Mouse (Mus musculus): Measurements from ENCODE around the gene Ptprk. TPM values are rescaled to one million over a fixed set of nuclear protein-coding genes. Genes with fewer than 3 reads are reported as not detected.

The Ptprk gene
- polyA plus RNA-seq, 1 experiment from 2014 or later, result 25.4 TPM

DNA sequence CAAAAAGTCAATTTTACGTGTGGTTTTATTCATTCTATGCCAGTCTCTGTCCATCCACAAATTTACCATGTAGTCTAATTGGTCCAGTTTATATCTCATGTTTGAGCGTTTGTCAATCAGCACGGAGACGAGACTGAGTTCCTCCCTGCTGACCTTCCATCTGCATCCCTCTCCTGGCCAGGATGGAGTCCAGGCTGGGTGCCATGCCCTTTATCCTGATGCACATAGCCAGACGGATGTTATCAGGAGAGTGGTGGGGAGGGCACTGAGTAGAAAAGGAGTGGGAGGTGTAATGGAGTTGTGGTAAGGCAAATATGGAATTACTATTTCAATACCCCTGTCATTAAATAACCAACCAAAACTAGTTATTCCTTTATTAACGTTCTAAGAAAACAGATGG, 140.5 kb downstream of the Ptprk start:
- Histone ChIP-seq H3K9ac (no peak overlapping the region), H3K27me3 (no peaks in the 10 kb centered on the region), H3K9me3 (no peaks in the 10 kb centered on the region), H3K36me3 (replicated peaks) (no peaks in the 10 kb centered on the region), H3K4me1 (no peaks in the 10 kb centered on the region), H3K27ac (no peak overlapping the region), H3K4me2 (no peak overlapping the region), H3K4me3 (replicated peaks) (no peak overlapping the region)
- WGBS, result 92% methylated on average over 6 of the region's 6 CpGs
- no peak for ATAC-seq (ENCODE audit: low FRiP score)

- 78% methylated on average over 6 of the region's 6 CpGs for WGBS
- no peak for ATAC-seq (ENCODE audit: low FRiP score)
Observed at GRCm38 (mm10) chr10:28223602-28224001, 149.0 kb downstream of the Ptprk start.

DNA sequence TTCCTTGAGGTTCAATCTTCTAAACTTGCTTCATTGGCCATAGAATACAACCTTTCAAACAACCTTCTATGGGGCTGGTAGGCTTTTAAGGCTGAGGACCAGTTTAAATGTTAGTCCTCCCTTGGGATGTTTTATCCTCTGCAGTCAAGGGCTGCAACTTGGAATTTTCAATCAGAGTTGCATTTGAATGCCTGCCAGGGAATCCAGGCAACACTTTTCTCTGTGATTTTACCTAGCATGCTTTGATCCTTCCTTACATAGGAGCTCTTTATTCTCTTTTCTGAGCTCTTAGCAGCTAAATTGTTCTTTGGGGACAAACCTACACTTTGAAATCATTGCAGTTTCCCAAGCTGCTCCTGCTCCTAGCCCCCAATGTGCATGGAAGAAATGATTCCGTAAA, 149.8 kb downstream of the Ptprk start:
- H3K9me3 ChIP-seq, result no peaks in the 10 kb centered on the region
- 0 out of 2 replicates have a peak overlapping the region, but pooled peaks have one; percentile 25 for H3K27ac ChIP-seq
- no peak for ATAC-seq (ENCODE audit: low FRiP score)
- H3K27me3 ChIP-seq, result no peaks in the 10 kb centered on the region
- H3K4me1 ChIP-seq, result peaks cover 9% of the 10 kb centered on the region
- 78% methylated on average over 1 of the region's 1 CpGs for WGBS
- no peak overlapping the region for H3K4me2 ChIP-seq
- H3K9ac ChIP-seq, result no peak overlapping the region
- no peak overlapping the region for H3K4me3 ChIP-seq (replicated peaks)
- H3K36me3 ChIP-seq (replicated peaks), result no peaks in the 10 kb centered on the region

More at GRCm38 (mm10) chr10:28223602-28224001, 149.0 kb downstream of the Ptprk start:
- Histone ChIP-seq H3K4me2 (no peak overlapping the region), H3K27ac (no peak overlapping the region), H3K27me3 (no peaks in the 10 kb centered on the region), H3K9me3 (no peaks in the 10 kb centered on the region), H3K4me3 (replicated peaks) (no peak overlapping the region), H3K4me1 (peaks cover 9% of the 10 kb centered on the region), H3K36me3 (replicated peaks) (no peaks in the 10 kb centered on the region), H3K9ac (no peak overlapping the region)

- Histone ChIP-seq H3K27me3 (no peaks in the 10 kb centered on the region), H3K4me3 (replicated peaks) (no peak overlapping the region), H3K4me1 (peaks cover 9% of the 10 kb centered on the region), H3K27ac (no peak overlapping the region), H3K9me3 (no peaks in the 10 kb centered on the region), H3K9ac (no peak overlapping the region), H3K4me2 (no peak overlapping the region), H3K36me3 (replicated peaks) (no peaks in the 10 kb centered on the region)
- 48% methylated on average over 5 of the region's 5 CpGs for WGBS
- no peak for ATAC-seq (ENCODE audit: low FRiP score)
Observed at GRCm38 (mm10) chr10:28225536-28226075, 151.0 kb downstream of the Ptprk start.

GRCm38 (mm10) chr10:28227732-28228131, 153.1 kb downstream of the Ptprk start:
- no peak for ATAC-seq (ENCODE audit: low FRiP score)

GRCm38 (mm10) chr10:28228208-28228607, 153.6 kb downstream of the Ptprk start:
- Histone ChIP-seq H3K9me3 (no peaks in the 10 kb centered on the region), H3K4me1 (peaks cover 17% of the 10 kb centered on the region), H3K4me2 (no peak overlapping the region), H3K4me3 (replicated peaks) (no peak overlapping the region), H3K27ac (no peak overlapping the region), H3K36me3 (replicated peaks) (no peaks in the 10 kb centered on the region), H3K9ac (no peak overlapping the region), H3K27me3 (no peaks in the 10 kb centered on the region)
- 80% methylated on average over 1 of the region's 1 CpGs for WGBS
- no peak for ATAC-seq (ENCODE audit: low FRiP score)

More at GRCm38 (mm10) chr10:28227732-28228131, 153.1 kb downstream of the Ptprk start:
- Histone ChIP-seq H3K4me1 (peaks cover 17% of the 10 kb centered on the region), H3K36me3 (replicated peaks) (no peaks in the 10 kb centered on the region), H3K27ac (no peak overlapping the region), H3K27me3 (no peaks in the 10 kb centered on the region), H3K4me3 (replicated peaks) (no peak overlapping the region), H3K9me3 (no peaks in the 10 kb centered on the region), H3K4me2 (no peak overlapping the region), H3K9ac (no peak overlapping the region)
- 92% methylated on average over 4 of the region's 4 CpGs for WGBS

DNA sequence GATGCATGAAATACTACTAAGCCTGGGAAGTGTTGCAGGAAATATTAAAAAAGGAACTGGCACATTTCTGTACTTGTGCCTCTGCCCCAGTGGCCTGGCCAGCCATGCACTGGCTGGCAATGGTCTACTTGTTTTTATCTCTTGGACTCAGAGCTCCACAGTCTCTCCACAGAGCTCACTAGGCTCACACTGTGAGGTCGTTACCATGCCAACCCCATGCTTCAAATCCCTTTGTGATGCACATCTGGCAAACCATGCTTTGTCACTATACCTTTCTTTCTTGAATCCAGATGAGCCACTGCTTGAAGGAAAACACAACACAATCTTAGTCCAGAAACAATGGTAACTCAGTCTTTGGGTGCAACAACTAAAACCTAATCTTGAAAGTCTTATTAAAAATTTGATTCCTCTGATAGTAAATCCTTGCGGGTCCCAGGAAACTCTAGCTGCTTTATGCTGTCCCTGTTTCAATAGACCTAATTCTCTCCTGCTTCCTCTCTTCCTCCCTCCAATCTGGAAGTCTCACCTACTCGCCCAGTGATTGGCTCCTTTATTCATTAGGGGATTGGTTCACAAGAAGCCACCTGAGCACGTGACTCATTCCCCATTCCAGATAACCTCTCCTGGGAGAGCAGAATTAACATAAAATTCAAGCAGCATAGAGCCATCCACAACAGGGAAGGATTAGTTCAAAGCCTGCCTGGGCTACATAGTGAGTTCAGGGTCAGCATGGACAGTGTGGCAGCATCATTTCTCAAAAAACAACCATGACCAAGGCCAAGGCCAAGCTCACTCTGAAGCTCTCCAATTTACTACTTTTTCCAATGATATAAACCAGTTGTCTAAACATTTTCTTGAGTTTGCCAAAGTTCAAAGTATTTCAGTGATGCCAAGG, 157.9 kb downstream of the Ptprk start:
- Histone ChIP-seq H3K9ac (no peak overlapping the region), H3K9me3 (no peaks in the 10 kb centered on the region), H3K27me3 (no peaks in the 10 kb centered on the region), H3K4me2 (no peak overlapping the region), H3K36me3 (replicated peaks) (no peaks in the 10 kb centered on the region), H3K4me3 (replicated peaks) (no peak overlapping the region), H3K4me1 (peaks cover 8% of the 10 kb centered on the region), H3K27ac (no peak overlapping the region)
- peak; percentile 84 for ATAC-seq (ENCODE audit: low FRiP score)
- WGBS, result 18% methylated on average over 4 of the region's 4 CpGs

DNA sequence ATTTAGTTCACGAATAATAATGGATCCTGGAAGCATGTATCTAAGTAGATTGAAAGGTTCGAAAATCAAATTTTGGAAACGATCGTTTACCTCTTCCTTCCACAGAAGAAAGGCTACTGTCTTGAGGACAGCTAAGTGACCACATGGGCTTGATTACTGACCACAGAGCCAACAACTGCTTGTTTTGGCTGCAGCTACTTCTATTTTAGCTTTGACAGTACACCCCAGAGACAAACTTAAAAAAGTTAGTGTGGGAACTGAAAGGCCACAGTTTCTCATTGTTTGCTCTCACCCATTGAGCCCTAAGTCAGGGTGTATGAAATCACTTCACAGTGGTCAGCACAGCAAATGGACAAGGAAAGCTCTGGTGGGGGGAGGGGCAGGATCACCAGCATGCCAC, 174.4 kb downstream of the Ptprk start:
- H3K27ac ChIP-seq, result no peak overlapping the region
- WGBS, result 79% methylated on average over 4 of the region's 4 CpGs
- H3K9me3 ChIP-seq, result no peaks in the 10 kb centered on the region
- H3K4me3 ChIP-seq (replicated peaks), result no peak overlapping the region
- H3K9ac ChIP-seq, result no peak overlapping the region
- no peak for ATAC-seq (ENCODE audit: low FRiP score)
- H3K36me3 ChIP-seq (replicated peaks), result no peaks in the 10 kb centered on the region
- peaks cover 13% of the 10 kb centered on the region for H3K4me1 ChIP-seq
- H3K4me2 ChIP-seq, result no peak overlapping the region
- H3K27me3 ChIP-seq, result no peaks in the 10 kb centered on the region

- no peak overlapping the region; the same call in 1 of the 2 replicates for H3K27ac ChIP-seq
- no peaks in the 10 kb centered on the region for H3K36me3 ChIP-seq (replicated peaks)
- no peaks in the 10 kb centered on the region for H3K27me3 ChIP-seq
- no peak overlapping the region for H3K4me2 ChIP-seq
- ATAC-seq (ENCODE audit: low FRiP score), result 0 out of 2 replicates have a peak, but pooled peaks have one; percentile 49
- 35% methylated on average over 4 of the region's 4 CpGs for WGBS
- H3K4me3 ChIP-seq (replicated peaks), result no peak overlapping the region
- H3K9ac ChIP-seq, result no peak overlapping the region
- no peaks in the 10 kb centered on the region for H3K9me3 ChIP-seq
- H3K4me1 ChIP-seq, result peaks cover 13% of the 10 kb centered on the region
Observed at GRCm38 (mm10) chr10:28251385-28251784, 176.8 kb downstream of the Ptprk start.

DNA sequence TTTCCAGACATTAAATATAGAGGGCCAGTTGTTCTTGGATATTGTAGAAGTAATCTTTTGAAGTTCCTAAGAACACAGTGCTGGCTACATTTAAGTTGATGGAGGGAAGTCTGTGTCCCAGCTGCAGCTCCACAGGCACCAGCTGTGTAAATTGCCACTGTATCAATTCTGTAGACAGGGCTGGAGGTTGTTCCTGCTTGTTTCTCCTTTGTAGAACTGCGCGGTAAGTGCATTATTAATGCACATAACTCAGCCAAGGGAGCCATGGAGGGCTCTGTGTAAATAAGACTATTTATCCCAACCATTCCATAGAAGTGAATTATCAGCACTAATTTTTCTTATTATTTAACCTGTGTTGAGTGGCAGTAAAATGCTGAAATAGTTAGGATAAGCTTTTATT, 186.0 kb downstream of the Ptprk start:
- no peak overlapping the region for H3K4me3 ChIP-seq (replicated peaks)
- H3K9me3 ChIP-seq, result no peaks in the 10 kb centered on the region
- no peak overlapping the region for H3K4me2 ChIP-seq
- no peak overlapping the region for H3K9ac ChIP-seq
- no peaks in the 10 kb centered on the region for H3K27me3 ChIP-seq
- 84% methylated on average over 2 of the region's 2 CpGs for WGBS
- H3K4me1 ChIP-seq, result no peaks in the 10 kb centered on the region
- no peak for ATAC-seq (ENCODE audit: low FRiP score)
- no peak overlapping the region for H3K27ac ChIP-seq
- H3K36me3 ChIP-seq (replicated peaks), result no peaks in the 10 kb centered on the region

- ATAC-seq (ENCODE audit: low FRiP score), result no peak
- Histone ChIP-seq H3K27ac (no peak overlapping the region), H3K9ac (no peak overlapping the region), H3K27me3 (no peaks in the 10 kb centered on the region), H3K4me3 (replicated peaks) (no peak overlapping the region), H3K4me2 (no peak overlapping the region), H3K9me3 (no peaks in the 10 kb centered on the region), H3K36me3 (replicated peaks) (peaks cover 5% of the 10 kb centered on the region; the same call in 1 of the 2 replicates), H3K4me1 (no peaks in the 10 kb centered on the region)
- 86% methylated on average over 3 of the region's 3 CpGs for WGBS
Observed at GRCm38 (mm10) chr10:28262159-28262558, 187.5 kb downstream of the Ptprk start.

DNA sequence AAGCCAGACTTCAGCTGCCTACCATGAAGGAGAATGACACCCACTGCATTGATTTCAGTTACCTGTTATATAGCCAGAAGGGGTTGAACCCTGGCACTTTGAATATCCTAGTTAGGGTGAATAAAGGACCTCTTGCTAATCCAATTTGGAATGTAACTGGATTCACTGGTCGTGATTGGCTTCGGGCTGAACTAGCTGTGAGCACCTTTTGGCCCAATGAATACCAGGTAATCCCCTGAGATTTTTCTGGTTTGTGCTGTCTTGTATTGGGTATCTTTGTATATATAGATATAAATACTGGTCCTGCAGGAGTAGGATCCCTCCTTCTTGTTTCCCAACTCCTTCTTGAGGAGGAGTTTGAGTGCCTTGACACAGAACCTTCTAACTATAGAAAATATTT, 188.9 kb downstream of the Ptprk start:
- H3K9ac ChIP-seq, result no peak overlapping the region
- H3K4me3 ChIP-seq (replicated peaks), result no peak overlapping the region
- no peak overlapping the region for H3K4me2 ChIP-seq
- no peaks in the 10 kb centered on the region for H3K4me1 ChIP-seq
- no peak overlapping the region for H3K27ac ChIP-seq
- ATAC-seq (ENCODE audit: low FRiP score), result no peak
- H3K36me3 ChIP-seq (replicated peaks), result peaks cover 5% of the 10 kb centered on the region; the same call in 1 of the 2 replicates
- no peaks in the 10 kb centered on the region for H3K27me3 ChIP-seq
- no peaks in the 10 kb centered on the region for H3K9me3 ChIP-seq
- 63% methylated on average over 2 of the region's 2 CpGs for WGBS

Measured in forebrain, embryonic 12.5 days (tissue).